Mouse (Mus musculus) adrenal gland, adult 18-20 months (tissue): ENCODE measurements around the gene Ptpn11. TPM values are rescaled to one million over a fixed set of nuclear protein-coding genes. Genes with fewer than 3 reads are reported as not detected.

Experiments
- DNase-seq, 2 experiments: peaks; one replicate each; pipeline ENCODE4 v3.0.0; 2021 to 2022; ENCODE audit warnings: low spot score in 2 of 2
- total RNA-seq, 2 experiments: library from RNA; stranded (reverse); gene quantifications; 1 replicate in 1 of 2; 2 replicates in 1 of 2; pipeline ENCODE4 v1.2.3; 2021

Ptpn11 gene
- total RNA-seq, 2 experiments from 2014 or later, result 115 to 136 TPM

GRCm38 (mm10) chr5:121096744-121097143 lies 94.5 kb downstream of the Ptpn11 start:
- DNase-seq, result no peak

GRCm38 (mm10) chr5:121093281-121093680 lies 97.9 kb downstream of the Ptpn11 start:
- no peak for DNase-seq

DNA sequence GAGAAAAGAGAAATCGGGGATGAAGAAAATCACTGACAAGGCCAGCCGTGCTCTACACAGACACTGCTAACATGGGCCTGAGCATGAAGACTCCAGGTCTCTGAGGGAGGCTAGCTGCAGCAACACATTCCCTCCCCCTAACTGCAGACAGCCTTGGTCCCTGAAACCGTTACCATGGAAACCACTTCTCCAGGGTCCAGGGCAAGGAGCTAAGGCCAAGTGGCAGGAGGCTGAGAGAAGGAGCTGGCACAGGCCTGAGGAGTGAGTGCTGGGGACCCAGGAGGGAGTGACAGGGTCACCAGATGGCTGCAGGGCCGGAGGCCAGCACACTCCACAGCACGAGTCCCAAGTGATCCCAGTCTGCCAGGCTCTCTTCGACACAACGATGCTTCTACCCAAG lies 101.5 kb downstream of the Ptpn11 start:
- no peak for DNase-seq

DNA sequence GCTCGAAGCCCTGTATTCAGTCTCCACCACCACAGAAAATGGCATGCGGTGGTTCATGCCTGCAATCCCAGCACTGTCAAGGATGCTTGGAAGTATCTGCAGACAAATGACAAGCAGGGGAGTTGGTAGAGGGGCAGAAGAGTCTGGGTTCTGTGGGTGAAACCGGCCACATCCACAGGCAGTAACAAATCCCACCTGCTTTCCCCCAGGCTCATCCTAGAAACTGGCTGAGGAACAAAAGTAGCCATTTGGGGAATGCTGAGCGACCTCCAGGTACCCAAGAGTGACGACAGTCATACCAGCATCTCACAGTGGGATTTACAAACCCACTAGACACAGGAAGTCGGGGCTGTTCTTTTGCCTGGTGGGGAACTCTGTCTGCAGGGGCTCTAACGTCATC lies 103.5 kb downstream of the Ptpn11 start:
- no peak for DNase-seq

DNA sequence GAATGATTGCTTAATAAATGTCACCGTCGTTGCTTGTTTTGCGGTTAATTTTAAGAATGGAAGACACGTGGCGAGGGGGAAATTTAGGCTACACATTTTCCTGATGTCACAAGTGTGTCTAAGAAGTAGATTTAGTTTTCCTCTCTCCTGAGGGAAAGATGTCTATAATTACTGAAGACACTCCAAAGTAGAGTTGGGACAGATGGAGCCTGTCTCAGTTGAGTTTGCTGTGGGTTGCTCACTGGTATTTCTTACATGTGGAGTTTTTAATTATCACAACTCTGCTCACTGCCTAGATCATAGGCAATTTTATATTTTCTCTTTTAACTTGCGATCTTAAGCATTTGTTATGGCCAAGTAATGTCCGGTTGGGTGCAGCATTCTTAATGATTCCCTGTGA lies 108.6 kb downstream of the Ptpn11 start:
- DNase-seq, result no peak

DNA sequence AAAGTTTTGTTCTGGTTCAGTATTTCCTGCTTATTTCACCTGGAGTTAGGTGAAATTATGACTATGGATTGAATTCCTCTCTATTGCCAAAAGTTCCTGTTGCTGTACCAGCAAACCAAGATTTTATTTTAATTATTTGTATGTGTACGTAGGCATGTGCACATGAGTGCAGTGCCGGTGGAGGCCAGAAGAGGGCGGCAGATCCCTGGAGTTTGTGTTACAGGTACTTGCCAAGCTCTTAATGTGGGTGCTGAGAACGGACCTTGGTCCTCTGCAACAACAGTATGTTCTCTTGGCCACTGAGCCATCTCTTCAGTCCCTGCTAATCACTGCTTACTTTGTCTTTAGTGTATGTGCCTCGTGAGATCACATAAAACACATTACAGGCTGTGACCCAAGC lies 109.4 kb downstream of the Ptpn11 start:
- DNase-seq, result no peak

Other genes with a start within 250 kb of the Ptpn11 start
- 1 to 10 TPM; 3.3 to 3.6 TPM for gene Rph3a, start 181.3 kb downstream of the Ptpn11 start, total RNA-seq
- gene Rpl6, start 13.1 kb upstream of the Ptpn11 start, total RNA-seq, result 1,000 to 10,000 TPM in 1 of 2 experiments, 100 to 1,000 TPM in 1; 921 to 1,031 TPM
- gene Hectd4, start 28.8 kb upstream of the Ptpn11 start, total RNA-seq, result 10 to 100 TPM; 17.6 to 20.4 TPM
- 10 to 100 TPM; 41.6 to 49.4 TPM for gene Trafd1, start 194.2 kb upstream of the Ptpn11 start, total RNA-seq
- gene Naa25, start 206.5 kb upstream of the Ptpn11 start, total RNA-seq, result 10 to 100 TPM; 38.8 to 40.4 TPM